Mouse (Mus musculus): ENCODE measurements around the gene Wnt8b. TPM values are rescaled to one million over a fixed set of nuclear protein-coding genes. Genes with fewer than 3 reads are reported as not detected.
A peak's percentile ranks its signal among the peaks of the same experiment; 100 is the strongest.

The Wnt8b gene
- total RNA-seq, 1 experiment, result 0.27 TPM

DNA sequence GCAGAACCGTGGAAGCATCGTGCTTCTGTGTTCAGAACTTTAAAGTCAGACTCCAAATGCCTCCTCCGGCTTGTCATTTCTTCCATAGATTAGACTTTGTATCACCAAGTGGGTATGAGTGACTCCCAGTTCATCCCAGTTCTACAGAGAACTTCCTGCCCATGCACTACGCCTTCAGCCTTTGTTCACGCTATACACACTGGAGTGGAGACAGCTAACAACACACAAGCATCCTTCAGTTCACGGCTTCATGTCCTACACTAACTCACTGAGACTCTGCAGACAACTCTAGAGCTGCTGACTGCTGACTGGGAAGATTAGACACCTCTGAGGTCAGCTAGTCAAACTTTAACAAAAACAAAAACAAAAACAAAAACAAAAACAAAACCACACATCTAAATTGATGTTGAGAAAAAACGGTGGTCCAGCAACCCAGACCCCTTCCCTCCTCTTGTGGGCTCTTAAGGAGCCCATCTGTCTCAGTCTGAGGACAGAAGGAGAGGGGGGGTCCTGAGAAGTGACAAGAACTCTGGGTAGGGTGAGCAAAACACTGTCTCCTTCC, 20.7 kb downstream of the Wnt8b start:
- DNase-seq (ENCODE audit: low read depth, low spot score), result no peak
- no peak overlapping the region for H3K9ac ChIP-seq (ENCODE audit: insufficient read depth, low read depth, low read length, poor library complexity, severe bottlenecking)
- no peak overlapping the region for H3K27ac ChIP-seq (ENCODE audit: insufficient read depth, low read depth, low read length, poor library complexity, severe bottlenecking)
- H3K4me1 ChIP-seq (ENCODE audit: control insufficient read depth in 2 of 2, insufficient read depth in 2 of 2, low read length in 2 of 2, poor library complexity in 1 of 2), result peaks cover 0 to 14% of the 10 kb centered on the region in 2 experiments; a peak in 1 of 4 replicates
- no peaks in the 10 kb centered on the region for H3K9me3 ChIP-seq (ENCODE audit: control insufficient read depth, insufficient read depth, low read depth, low read length)
- H3K4me3 ChIP-seq (ENCODE audit: insufficient read depth in 1 of 2, low read depth in 1 of 2, low read length in 2 of 2, poor library complexity in 1 of 2, severe bottlenecking in 1 of 2), result no peak overlapping the region
- in situ Hi-C loops (cut with MboI; ENCODE audit: low sequenced_read_pairs in 2 of 2, unreplicated experiment in 2 of 2), result no loop called here
- no peak for TF ChIP-seq HCFC1 (IDR thresholded peaks at IDR 0.05; ENCODE audit: borderline replicate concordance, insufficient read depth, low read length)
- no peak for TF ChIP-seq MAFK (IDR thresholded peaks at IDR 0.05; ENCODE audit: insufficient read depth, low read depth, low read length)
- TF ChIP-seq ZC3H11A (IDR thresholded peaks at IDR 0.05; ENCODE audit: borderline replicate concordance, low read depth, low read length), result no peak
- TF ChIP-seq CHD2 (IDR thresholded peaks at IDR 0.05; ENCODE audit: low read depth, low read length), result no peak
- TF ChIP-seq ZNF384 (IDR thresholded peaks at IDR 0.05; ENCODE audit: low read depth, low read length), result no peak
- no peaks in the 10 kb centered on the region for H3K36me3 ChIP-seq (ENCODE audit: control insufficient read depth, insufficient read depth, low read length, poor library complexity, severe bottlenecking)

DNA sequence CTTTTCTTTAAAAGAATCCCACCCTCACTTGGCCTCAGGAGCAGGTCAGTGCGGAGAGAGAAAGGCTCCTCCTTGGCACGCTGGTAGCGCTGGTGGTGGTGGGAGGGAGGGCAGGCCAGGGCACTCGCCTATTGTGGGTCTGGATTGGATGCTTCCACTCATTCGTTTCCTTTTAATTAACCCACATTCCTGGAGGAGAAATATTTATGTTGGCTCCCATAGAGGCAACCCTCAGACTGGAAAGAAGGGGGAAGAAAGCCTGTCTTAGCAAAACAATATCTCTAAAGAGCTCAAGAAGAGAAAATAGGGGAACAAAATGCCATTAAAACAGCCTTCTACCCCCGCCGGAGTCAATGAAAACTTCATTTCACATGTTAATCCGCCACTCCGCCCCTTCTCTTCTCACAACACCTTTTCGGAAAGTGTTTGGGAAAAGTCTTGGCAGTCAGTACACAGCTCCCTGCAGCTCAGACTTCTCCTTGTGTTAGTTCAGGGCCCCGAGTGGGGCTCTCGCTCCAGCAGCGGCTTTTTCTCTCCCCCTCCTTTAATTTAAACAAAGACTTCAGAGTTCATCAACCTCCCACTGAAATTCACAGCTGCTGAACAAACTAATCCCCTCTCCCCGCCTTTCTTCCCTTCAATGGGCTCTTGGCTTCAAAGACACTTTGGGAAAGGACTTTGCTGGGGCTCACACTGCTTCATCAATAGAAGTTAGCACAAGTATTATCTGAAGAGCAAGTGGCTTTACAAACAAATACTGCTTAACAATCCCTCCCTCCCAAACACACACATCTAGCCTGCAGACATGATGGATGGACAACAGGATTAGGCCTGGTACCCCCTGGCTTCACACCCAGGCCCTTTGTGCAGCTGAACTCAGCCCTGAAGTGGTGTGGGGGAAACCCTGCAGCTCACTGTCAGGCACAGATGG, 21.5 kb downstream of the Wnt8b start:
- no peak overlapping the region for H3K27ac ChIP-seq (ENCODE audit: insufficient read depth, low read depth, low read length, poor library complexity, severe bottlenecking)
- in situ Hi-C loops (cut with MboI; ENCODE audit: low sequenced_read_pairs in 2 of 2, unreplicated experiment in 2 of 2), result no loop called here
- DNase-seq (ENCODE audit: low read depth, low spot score), result no peak

DNA sequence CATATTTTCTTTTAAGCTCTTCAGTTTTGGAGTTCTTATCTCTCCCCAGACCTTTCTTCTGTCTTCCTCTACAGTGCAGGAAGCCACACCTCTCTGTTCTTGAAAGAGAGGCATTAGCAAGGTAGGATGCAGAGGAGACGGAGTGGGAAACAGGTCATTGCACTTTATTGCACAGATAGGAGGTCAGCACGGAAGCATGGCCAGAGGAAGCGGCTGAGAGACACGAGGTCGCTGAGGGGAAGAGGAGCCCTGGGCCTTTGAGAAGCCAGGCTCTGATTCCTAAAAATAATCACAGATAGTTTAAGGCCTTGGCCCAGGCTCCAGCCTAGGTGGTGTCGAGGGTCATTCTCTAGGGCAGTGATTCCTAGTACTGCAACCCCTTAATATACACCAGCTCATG, 22.5 kb downstream of the Wnt8b start:
- in situ Hi-C loops (cut with MboI; ENCODE audit: low sequenced_read_pairs in 2 of 2, unreplicated experiment in 2 of 2), result no loop called here
- H3K9ac ChIP-seq (ENCODE audit: insufficient read depth, low read depth, low read length, poor library complexity, severe bottlenecking), result no peak overlapping the region
- no peak for TF ChIP-seq MAFK (IDR thresholded peaks at IDR 0.05; ENCODE audit: insufficient read depth, low read depth, low read length)
- TF ChIP-seq HCFC1 (IDR thresholded peaks at IDR 0.05; ENCODE audit: borderline replicate concordance, insufficient read depth, low read length), result no peak
- TF ChIP-seq ZC3H11A (IDR thresholded peaks at IDR 0.05; ENCODE audit: borderline replicate concordance, low read depth, low read length), result no peak
- TF ChIP-seq CHD2 (IDR thresholded peaks at IDR 0.05; ENCODE audit: low read depth, low read length), result no peak
- no peak for TF ChIP-seq ZNF384 (IDR thresholded peaks at IDR 0.05; ENCODE audit: low read depth, low read length)
- peaks cover 0 to 15% of the 10 kb centered on the region in 2 experiments; a peak in 2 of 4 replicates for H3K4me1 ChIP-seq (ENCODE audit: control insufficient read depth in 2 of 2, insufficient read depth in 2 of 2, low read length in 2 of 2, poor library complexity in 1 of 2)
- H3K9me3 ChIP-seq (ENCODE audit: control insufficient read depth, insufficient read depth, low read depth, low read length), result no peaks in the 10 kb centered on the region
- H3K4me3 ChIP-seq (ENCODE audit: insufficient read depth in 1 of 2, low read depth in 1 of 2, low read length in 2 of 2, poor library complexity in 1 of 2, severe bottlenecking in 1 of 2), result no peak overlapping the region
- H3K27ac ChIP-seq (ENCODE audit: insufficient read depth, low read depth, low read length, poor library complexity, severe bottlenecking), result no peak overlapping the region
- no peak for DNase-seq (ENCODE audit: low read depth, low spot score)
- no peaks in the 10 kb centered on the region for H3K36me3 ChIP-seq (ENCODE audit: control insufficient read depth, insufficient read depth, low read length, poor library complexity, severe bottlenecking)

More for the DNA sequence above, 21.5 kb downstream of the Wnt8b start:
- H3K9me3 ChIP-seq (ENCODE audit: control insufficient read depth, insufficient read depth, low read depth, low read length), result no peaks in the 10 kb centered on the region
- H3K9ac ChIP-seq (ENCODE audit: insufficient read depth, low read depth, low read length, poor library complexity, severe bottlenecking), result no peak overlapping the region
- H3K36me3 ChIP-seq (ENCODE audit: control insufficient read depth, insufficient read depth, low read length, poor library complexity, severe bottlenecking), result no peaks in the 10 kb centered on the region
- H3K4me3 ChIP-seq (ENCODE audit: insufficient read depth in 1 of 2, low read depth in 1 of 2, low read length in 2 of 2, poor library complexity in 1 of 2, severe bottlenecking in 1 of 2), result no peak overlapping the region
- H3K4me1 ChIP-seq (ENCODE audit: control insufficient read depth in 2 of 2, insufficient read depth in 2 of 2, low read length in 2 of 2, poor library complexity in 1 of 2), result peaks cover 0 to 17% of the 10 kb centered on the region in 2 experiments; a peak in 2 of 4 replicates
- TF ChIP-seq CHD2 (IDR thresholded peaks at IDR 0.05; ENCODE audit: low read depth, low read length) (no peak), ZC3H11A (IDR thresholded peaks at IDR 0.05; ENCODE audit: borderline replicate concordance, low read depth, low read length) (no peak), HCFC1 (IDR thresholded peaks at IDR 0.05; ENCODE audit: borderline replicate concordance, insufficient read depth, low read length) (no peak)

DNA sequence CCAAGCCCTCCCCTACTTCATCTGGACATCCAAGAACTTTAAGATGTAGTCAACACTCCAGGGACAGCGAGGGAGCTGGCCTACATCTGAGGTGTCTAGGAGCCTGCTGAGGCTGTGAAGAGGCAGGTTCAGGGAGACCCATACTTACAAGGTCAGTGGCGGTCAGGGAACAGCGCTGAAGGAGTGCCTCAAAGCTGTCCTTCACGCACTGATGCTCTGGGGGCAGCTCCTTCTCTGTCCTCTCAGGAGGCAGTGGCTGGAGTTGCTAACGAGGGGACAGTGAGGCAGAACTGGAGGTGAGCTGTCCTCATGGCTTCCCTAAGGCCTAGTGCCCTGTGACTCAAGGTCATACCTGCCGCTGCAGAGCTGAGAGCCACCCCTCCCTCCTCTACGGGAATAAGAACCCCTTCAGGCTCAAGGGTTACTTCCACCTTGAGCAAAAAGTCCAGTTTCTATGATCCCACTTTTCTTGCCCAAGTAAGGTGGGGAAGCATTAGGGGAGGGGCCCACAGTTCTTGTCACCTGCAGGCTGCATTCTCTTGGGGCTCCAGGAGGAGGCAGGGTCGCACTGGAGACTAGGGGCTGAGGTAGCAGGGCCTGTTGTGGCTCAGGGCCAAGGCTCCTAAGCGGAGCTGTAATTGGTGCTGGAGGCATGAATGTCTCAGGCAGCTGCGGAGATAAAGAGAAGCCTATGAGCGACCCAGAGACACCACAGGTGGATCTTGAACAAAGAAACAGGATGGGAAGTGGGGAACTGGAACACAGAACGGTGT, 24.9 kb downstream of the Wnt8b start:
- H3K9ac ChIP-seq (ENCODE audit: insufficient read depth, low read depth, low read length, poor library complexity, severe bottlenecking), result no peak overlapping the region
- peaks cover 0 to 12% of the 10 kb centered on the region in 2 experiments; a peak in 2 of 4 replicates for H3K4me1 ChIP-seq (ENCODE audit: control insufficient read depth in 2 of 2, insufficient read depth in 2 of 2, low read length in 2 of 2, poor library complexity in 1 of 2)
- TF ChIP-seq ZNF384 (IDR thresholded peaks at IDR 0.05; ENCODE audit: low read depth, low read length) (no peak), MAFK (IDR thresholded peaks at IDR 0.05; ENCODE audit: insufficient read depth, low read depth, low read length) (no peak), ZC3H11A (IDR thresholded peaks at IDR 0.05; ENCODE audit: borderline replicate concordance, low read depth, low read length) (peak; percentile 31; the same call in 1 of the 2 replicates), CHD2 (IDR thresholded peaks at IDR 0.05; ENCODE audit: low read depth, low read length) (no peak), HCFC1 (IDR thresholded peaks at IDR 0.05; ENCODE audit: borderline replicate concordance, insufficient read depth, low read length) (no peak)
- H3K4me3 ChIP-seq (ENCODE audit: insufficient read depth in 1 of 2, low read depth in 1 of 2, low read length in 2 of 2, poor library complexity in 1 of 2, severe bottlenecking in 1 of 2), result no peak overlapping the region
- in situ Hi-C loops (cut with MboI; ENCODE audit: low sequenced_read_pairs in 2 of 2, unreplicated experiment in 2 of 2), result no loop called here
- H3K9me3 ChIP-seq (ENCODE audit: control insufficient read depth, insufficient read depth, low read depth, low read length), result no peaks in the 10 kb centered on the region
- no peaks in the 10 kb centered on the region for H3K36me3 ChIP-seq (ENCODE audit: control insufficient read depth, insufficient read depth, low read length, poor library complexity, severe bottlenecking)
- no peak overlapping the region for H3K27ac ChIP-seq (ENCODE audit: insufficient read depth, low read depth, low read length, poor library complexity, severe bottlenecking)
- DNase-seq (ENCODE audit: low read depth, low spot score), result peak; percentile 53

Measured in ES-E14 (cell line).